Mouse (Mus musculus) heart, adult 2 months (tissue): ENCODE data around the gene Agfg2. TPM values are rescaled to one million over a fixed set of nuclear protein-coding genes. Genes with fewer than 3 reads are reported as not detected.
A peak's percentile ranks its signal among the peaks of the same experiment; 100 is the strongest.

ENCODE experiments used
- DNase-seq, 2 experiments: peaks; one replicate each; pipeline ENCODE4 v3.0.0; 2021
- H3K27ac ChIP-seq: fragments of 200-600 bp; 2 replicates; pipeline ENCODE4 v1.8.1; 2022
- H3K27me3 ChIP-seq: fragments of 200-500 bp; 2 replicates; pipeline ENCODE4 v1.6.1; 2012; ENCODE audit warnings: mild to moderate bottlenecking, low read length, inconsistent platforms, mixed read lengths; ENCODE audit not compliant: control insufficient read depth, insufficient read depth
- H3K36me3 ChIP-seq: fragments of 200-500 bp; 2 replicates; pipeline ENCODE4 v1.6.1; 2012; ENCODE audit warnings: low read length, inconsistent platforms; ENCODE audit not compliant: control insufficient read depth, insufficient read depth
- H3K4me1 ChIP-seq: fragments of 200-500 bp; 2 replicates; pipeline ENCODE4 v1.6.1; 2011; ENCODE audit warnings: low read length; ENCODE audit not compliant: control insufficient read depth, insufficient read depth
- H3K4me3 ChIP-seq: fragments of 200-600 bp; 2 replicates; pipeline ENCODE4 v1.8.1; 2022
- H3K79me2 ChIP-seq: fragments of 200-500 bp; replicated peaks from 2 replicates; pipeline ENCODE4 v1.6.1; 2012; ENCODE audit warnings: mild to moderate bottlenecking, inconsistent platforms, low read length, moderate library complexity, mixed read lengths; ENCODE audit not compliant: control insufficient read depth, insufficient read depth
- H3K9ac ChIP-seq: fragments of 200-500 bp; 2 replicates; pipeline ENCODE4 v1.6.1; 2012; ENCODE audit warnings: low read depth, mild to moderate bottlenecking, control low read depth, inconsistent platforms, low read length, mixed read lengths
- CTCF ChIP-seq: fragments of 200-600 bp; IDR thresholded peaks from 2 replicates; pipeline ENCODE4 v1.8.1; 2022; ENCODE audit warnings: antibody characterized with exemption, mild to moderate bottlenecking, moderate library complexity
- EP300 ChIP-seq: fragments of 200-500 bp; IDR thresholded peaks from 2 replicates; pipeline ENCODE4 v1.6.1; 2011; ENCODE audit warnings: low read depth, low read length, control low read depth; ENCODE audit not compliant: insufficient read depth
- POLR2A ChIP-seq: fragments of 200-500 bp; IDR thresholded peaks from 2 replicates; pipeline ENCODE4 v1.6.1; 2011; ENCODE audit warnings: mild to moderate bottlenecking, low read depth, low read length, control low read depth; ENCODE audit not compliant: insufficient read depth
- WGBS: fragments of 180-500 bp; shearing (Covaris S2); methylation state at CpG from one replicate; pipeline ENCODE4 v1.1.7; 2018; 5-methylcytosine and 5-hydroxymethylcytosine counted together
- intact Hi-C: fragments of 180-260 bp; cut with DNase I; formaldehyde crosslinking; loops from one replicate; pipeline ENCODE4 v1.15.1; 2025
- polyA plus RNA-seq: library from polyadenylated mRNA; depleted of rRNA; stranded (reverse); fragments of >200 nt; gene quantifications from 2 replicates; pipeline ENCODE4 v1.2.3, GENCODE M21; 2012
- total RNA-seq, 2 experiments: library from RNA; stranded (reverse); gene quantifications; 2 replicates each; pipeline ENCODE4 v1.2.3; 2021

Agfg2 gene
- total and polyA plus RNA-seq, 3 experiments, result 11.9 to 19.1 (median 15.6) TPM

DNA sequence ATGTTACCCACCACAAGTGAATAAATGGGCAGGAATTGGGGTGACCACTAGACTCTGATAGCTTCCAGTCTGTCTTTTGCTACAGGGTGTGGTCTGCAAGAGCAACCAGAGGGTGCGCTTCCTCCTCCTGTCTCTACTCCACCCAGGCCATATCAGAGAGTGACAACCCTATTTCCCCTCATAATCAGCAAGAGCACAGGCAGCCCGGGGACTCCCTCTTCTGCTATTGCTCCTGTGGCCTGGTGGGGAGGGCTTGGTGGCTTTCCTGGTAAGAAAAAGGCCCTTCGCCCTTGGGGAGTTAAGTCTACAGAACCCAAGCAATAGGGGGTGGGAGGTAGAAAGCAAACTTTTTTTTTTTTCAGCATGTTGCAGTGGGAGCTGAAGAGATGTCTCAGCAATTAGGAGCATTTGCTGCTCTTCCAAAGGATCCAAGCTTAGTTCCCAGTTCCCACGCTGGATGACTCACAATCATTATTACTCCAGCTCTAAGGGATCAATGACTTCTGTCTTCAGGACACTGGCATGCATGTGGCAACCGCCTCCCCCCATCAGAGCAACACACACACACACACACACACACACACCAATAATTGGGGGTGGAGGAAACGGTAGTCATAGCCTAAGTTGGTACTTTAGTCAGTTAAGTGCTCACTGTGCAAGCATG, 1.7 kb upstream of the Agfg2 start:
- no peak for TF ChIP-seq EP300
- TF ChIP-seq CTCF, result no peak
- no peak for TF ChIP-seq POLR2A
- 65% methylated on average over 6 of the region's 6 CpGs for WGBS
- intact Hi-C loops, result no loop called here
- DNase-seq, result no peak
- no peaks in the 10 kb centered on the region for H3K27me3 ChIP-seq
- H3K9ac ChIP-seq, result no peak overlapping the region
- no peaks in the 10 kb centered on the region for H3K79me2 ChIP-seq
- H3K4me1 ChIP-seq, result peaks cover 3% of the 10 kb centered on the region
- no peak overlapping the region for H3K4me3 ChIP-seq
- no peak overlapping the region for H3K27ac ChIP-seq
- H3K36me3 ChIP-seq, result no peaks in the 10 kb centered on the region; the same call in 1 of the 2 replicates

DNA sequence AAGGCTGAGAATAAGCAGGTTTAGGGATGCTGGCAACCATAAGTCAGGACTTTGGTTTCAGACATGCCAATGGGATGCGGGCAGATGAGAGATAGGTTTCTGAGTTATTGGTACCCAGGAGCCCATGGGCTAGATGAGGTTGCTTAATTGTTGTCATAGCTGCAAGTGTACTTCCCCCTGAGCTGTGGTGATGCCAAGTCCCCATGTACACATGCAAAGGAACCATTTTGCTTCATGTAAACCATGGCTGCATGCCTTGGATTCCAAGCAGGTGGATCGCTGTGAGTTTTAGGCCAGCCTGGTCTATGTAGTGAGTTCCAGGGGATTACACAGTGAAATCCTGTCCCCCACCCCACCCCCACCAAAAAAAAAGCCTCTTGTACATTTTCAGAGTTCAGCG, 1.1 kb upstream of the Agfg2 start:
- intact Hi-C loops, result loop anchor here (2.0 kb wide), 2 partner anchors 29 to 71 kb away; no protein-coding TSS in a partner anchor
- no peak overlapping the region for H3K4me3 ChIP-seq
- no peak overlapping the region for H3K9ac ChIP-seq
- H3K4me1 ChIP-seq, result peaks cover 3% of the 10 kb centered on the region
- H3K79me2 ChIP-seq, result no peaks in the 10 kb centered on the region
- H3K27ac ChIP-seq, result no peak overlapping the region
- H3K36me3 ChIP-seq, result no peaks in the 10 kb centered on the region; the same call in 1 of the 2 replicates
- 92% methylated on average over 3 of the region's 3 CpGs for WGBS
- TF ChIP-seq POLR2A (no peak), EP300 (no peak), CTCF (no peak)
- no peak for DNase-seq
- no peaks in the 10 kb centered on the region for H3K27me3 ChIP-seq

DNA sequence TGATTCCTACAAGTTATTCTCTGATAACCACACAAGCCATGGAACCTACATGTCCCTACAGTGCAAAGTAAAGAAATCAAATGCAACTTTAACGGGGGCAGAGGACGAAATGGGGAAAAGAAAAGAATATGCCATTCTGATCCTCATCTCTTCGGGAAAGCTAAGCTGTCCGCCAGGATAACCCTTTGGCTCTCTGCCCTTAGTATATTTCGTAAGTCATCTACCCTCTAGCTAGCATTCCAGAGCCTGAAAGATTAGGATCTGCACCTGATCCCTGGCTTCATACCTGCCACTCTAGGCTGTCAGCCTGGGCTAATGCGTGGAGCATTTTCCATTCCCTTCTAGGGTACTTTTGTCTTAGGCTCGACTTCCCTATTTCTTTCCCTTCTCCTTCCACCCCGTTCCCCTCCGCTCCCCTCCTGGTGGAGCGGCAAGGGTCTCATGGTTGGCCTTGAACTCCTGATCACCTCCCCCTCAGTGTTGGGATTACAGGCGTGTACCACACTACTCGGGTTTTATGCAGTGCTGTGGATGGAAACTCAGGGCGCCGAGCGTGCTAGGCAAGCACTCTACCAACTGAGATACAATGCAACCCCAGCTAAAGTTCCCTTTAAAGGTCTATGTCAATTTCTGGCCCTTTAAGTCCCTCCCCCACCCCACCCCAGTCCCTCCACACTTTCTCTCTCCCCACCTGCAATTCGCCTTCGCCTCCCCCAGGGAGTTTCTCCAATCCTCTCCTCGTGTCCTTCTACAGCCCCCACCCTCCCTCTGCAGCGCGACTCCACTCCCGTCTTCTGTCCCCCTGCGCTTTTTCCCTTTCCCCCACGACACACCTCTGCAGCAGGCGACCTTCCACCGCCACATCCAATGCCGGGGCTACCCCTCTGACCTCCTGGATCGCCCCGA, 885 bp downstream of the Agfg2 start:
- WGBS, result 4% methylated on average over 28 of the region's 28 CpGs
- peak in 1 of 2 experiments; percentile 39 for DNase-seq

DNA sequence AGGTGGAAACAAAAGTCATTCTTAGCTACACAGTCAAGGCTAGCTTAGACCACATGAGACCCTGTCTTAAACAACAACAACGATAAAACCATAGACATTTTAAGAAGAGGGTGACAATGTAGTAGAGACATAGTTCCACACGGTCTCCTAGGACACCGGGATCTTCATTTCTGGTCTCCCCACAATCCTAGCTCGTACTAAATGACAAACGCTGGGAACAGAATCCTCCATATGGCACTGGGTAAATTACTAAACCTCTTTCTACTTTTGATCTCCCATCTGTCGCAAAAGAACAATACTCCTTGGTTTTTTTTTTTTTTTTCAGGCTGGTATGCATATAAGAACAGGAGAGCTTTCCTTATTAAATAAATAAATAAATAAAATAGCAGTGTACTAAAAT, 2.0 kb downstream of the Agfg2 start:
- Histone ChIP-seq H3K36me3 (no peaks in the 10 kb centered on the region; the same call in 1 of the 2 replicates), H3K9ac (no peak overlapping the region), H3K4me1 (peaks cover 3% of the 10 kb centered on the region), H3K79me2 (peaks cover 2% of the 10 kb centered on the region; the same call in 1 of the 2 replicates), H3K4me3 (no peak overlapping the region), H3K27ac (no peak overlapping the region), H3K27me3 (no peaks in the 10 kb centered on the region)
- intact Hi-C loops, result no loop called here
- no peak for DNase-seq
- 95% methylated on average over 6 of the region's 6 CpGs for WGBS
- no peak for TF ChIP-seq CTCF
- no peak for TF ChIP-seq EP300

More for the DNA sequence above, 885 bp downstream of the Agfg2 start:
- no peak for TF ChIP-seq POLR2A
- TF ChIP-seq EP300, result no peak
- no peak for TF ChIP-seq CTCF
- intact Hi-C loops, result loop anchor here (1.0 to 2.0 kb wide), 3 partner anchors 27 to 73 kb away; partner anchors contain the start of gene Nyap1
- Histone ChIP-seq H3K36me3 (no peaks in the 10 kb centered on the region; the same call in 1 of the 2 replicates), H3K27me3 (no peaks in the 10 kb centered on the region), H3K4me1 (peaks cover 3% of the 10 kb centered on the region), H3K79me2 (peaks cover 2% of the 10 kb centered on the region; the same call in 1 of the 2 replicates), H3K27ac (peak overlapping the region; percentile 64), H3K9ac (peak overlapping the region; percentile 69), H3K4me3 (peak overlapping the region; percentile 82)

DNA sequence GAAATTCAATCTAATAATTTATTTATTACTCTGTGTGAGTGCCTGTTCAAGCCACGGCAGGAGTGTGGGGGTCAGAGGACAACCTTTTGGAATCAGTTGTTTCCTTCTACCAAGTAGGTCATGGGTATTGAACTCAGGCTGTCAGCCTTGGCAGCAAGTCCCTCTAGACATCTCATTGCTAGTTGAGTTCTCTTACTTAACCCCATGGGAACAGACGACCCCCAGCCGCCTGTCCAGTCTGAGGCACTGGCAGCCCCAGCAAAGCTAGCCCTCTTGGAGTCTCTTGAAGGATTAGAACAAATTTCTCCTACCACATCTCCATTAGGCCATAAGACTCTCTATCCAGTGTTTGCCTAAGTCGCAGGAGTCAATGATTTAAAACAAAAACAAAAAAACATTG, 4.8 kb downstream of the Agfg2 start:
- no peak for DNase-seq
- TF ChIP-seq EP300 (no peak), POLR2A (no peak), CTCF (no peak)
- WGBS, result 82% methylated on average over 4 of the region's 4 CpGs
- H3K9ac ChIP-seq, result no peak overlapping the region
- H3K4me1 ChIP-seq, result peaks cover 3% of the 10 kb centered on the region
- no peaks in the 10 kb centered on the region; the same call in 1 of the 2 replicates for H3K36me3 ChIP-seq
- intact Hi-C loops, result no loop called here
- no peak overlapping the region for H3K4me3 ChIP-seq
- no peaks in the 10 kb centered on the region for H3K27me3 ChIP-seq
- no peak overlapping the region for H3K27ac ChIP-seq
- peaks cover 2% of the 10 kb centered on the region; the same call in 1 of the 2 replicates for H3K79me2 ChIP-seq

DNA sequence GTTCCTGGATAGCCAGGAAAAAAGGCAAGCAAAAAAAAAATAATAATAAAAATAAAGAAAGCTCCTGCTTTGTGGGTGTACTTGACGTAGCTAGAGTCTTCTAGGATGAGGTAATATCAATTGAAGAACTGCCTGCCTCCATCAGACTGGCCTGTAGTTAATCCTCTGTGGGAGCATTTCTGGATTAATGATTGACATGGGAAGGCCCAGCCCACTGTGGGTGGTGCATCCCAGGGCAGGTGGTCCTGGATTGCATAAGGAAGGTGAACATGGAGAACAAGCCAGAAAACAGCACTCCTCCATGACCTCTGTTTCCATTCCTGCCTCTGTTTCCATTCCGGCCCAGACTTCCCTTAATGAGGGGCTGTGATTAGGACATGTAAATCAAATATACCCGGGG, 5.8 kb downstream of the Agfg2 start:
- intact Hi-C loops, result no loop called here
- Histone ChIP-seq H3K79me2 (peaks cover 2% of the 10 kb centered on the region; the same call in 1 of the 2 replicates), H3K4me3 (no peak overlapping the region), H3K27me3 (no peaks in the 10 kb centered on the region), H3K4me1 (peaks cover 3% of the 10 kb centered on the region), H3K9ac (no peak overlapping the region), H3K27ac (no peak overlapping the region), H3K36me3 (no peaks in the 10 kb centered on the region; the same call in 1 of the 2 replicates)
- WGBS, result 82% methylated on average over 3 of the region's 3 CpGs
- TF ChIP-seq EP300, result no peak
- no peak for TF ChIP-seq CTCF
- no peak for TF ChIP-seq POLR2A
- no peak for DNase-seq
